Mouse (Mus musculus) 416B (cell line): Measurements from ENCODE around the gene Fermt1.

Experiments
- DNase-seq: peaks from one replicate; pipeline ENCODE4 v3.0.0; 2011; ENCODE audit warnings: low read depth

The Fermt1 gene

DNA sequence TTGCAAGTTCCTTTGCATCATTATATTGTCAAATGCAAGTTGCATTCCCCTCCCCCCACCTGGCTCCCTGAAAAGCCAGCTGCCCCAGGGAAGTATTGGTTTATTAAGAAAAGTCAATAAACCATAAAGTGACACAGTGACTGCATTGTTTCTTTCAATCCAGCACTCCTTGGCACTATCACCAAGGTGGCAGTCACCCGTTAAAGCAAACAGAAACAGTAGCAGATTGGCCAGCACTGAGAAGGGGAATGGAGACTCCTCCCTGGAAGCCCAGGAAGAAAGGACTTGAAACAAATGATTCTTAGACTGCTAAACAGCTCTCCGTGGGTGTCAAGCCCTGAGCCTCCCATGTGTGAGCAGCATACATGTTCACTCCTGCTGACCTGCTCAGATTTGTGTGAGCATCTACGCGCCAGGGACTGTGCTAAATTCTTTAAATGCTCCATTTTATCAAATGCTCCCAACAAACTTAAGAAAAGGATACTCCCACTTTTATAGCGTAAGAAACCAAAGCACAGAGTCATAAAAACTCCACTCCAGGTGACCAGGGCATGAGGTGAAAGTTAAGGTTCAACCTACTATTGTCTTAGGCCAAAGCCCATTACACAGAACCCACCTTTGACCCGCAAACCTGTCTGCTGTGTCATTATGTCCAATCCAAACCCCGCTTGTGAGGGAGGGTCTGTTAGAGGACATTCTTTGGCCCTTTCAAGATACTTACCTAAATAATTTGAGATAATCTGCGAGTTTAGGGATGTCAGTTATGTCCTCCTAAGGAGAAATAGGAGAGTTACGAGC lies 23.4 kb downstream of the Fermt1 start:
- DNase-seq, result no peak

DNA sequence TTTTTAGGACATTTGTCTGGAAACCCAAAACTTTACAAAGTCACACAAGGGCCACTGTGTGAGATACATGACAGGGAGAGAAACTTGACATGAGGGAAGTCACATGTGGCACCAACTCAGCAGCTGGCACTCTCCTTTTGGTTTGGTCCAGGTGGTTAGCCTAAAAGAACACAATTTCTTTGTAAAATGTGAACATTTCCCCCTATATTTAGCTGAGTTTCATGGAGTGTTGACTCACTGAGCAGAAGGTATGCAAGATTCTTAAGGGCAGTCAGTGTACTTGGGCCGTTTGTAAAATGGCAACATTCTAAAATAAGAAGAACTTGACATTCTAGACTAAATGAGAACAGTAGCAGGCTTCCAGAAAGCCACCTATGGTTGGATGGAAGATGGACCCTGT lies 30.9 kb downstream of the Fermt1 start:
- DNase-seq, result no peak

- DNase-seq, result peak; percentile 70
Observed at GRCm38 (mm10) chr2:132906763-132907162, 38.9 kb downstream of the Fermt1 start.

DNA sequence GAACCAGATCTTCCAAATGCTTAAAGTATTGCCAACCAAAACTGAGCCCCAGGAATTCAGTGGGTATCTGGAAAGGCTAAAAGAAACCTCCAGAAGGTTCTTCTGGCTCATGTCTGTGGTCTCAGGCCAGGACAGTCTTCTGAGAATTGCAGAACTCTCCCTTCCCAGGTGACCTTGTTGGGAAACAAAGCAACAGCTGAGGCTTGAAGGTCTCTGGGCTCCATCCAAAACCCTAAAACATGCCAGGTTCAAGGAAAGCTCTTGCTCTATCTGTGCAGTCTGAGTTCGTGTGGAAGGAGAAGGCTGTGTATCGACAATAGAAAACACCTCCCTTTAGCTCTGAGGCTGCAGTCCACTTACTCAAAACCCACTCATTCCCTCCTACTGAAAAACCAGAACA lies 40.7 kb downstream of the Fermt1 start:
- no peak for DNase-seq

DNA sequence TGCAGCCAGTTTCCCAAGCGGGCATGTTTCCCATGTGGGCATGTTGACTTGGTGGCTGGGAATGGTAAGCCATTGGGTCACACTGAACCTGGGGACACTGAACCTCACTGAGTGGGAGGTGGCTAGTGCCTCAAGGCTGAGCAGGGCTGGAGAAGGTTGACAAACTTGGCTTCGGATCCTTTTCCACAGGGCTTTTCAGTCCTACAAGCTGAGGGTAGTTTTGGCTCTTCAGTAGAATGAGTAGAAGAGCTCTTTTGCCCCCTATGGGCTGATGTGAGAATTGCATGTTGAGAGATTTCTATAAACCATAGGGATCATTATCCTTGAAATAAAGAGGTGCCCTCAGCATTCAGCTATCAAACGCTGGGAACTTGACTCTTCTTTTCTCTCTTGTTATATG lies 42.2 kb downstream of the Fermt1 start:
- DNase-seq, result peak; percentile 78

DNA sequence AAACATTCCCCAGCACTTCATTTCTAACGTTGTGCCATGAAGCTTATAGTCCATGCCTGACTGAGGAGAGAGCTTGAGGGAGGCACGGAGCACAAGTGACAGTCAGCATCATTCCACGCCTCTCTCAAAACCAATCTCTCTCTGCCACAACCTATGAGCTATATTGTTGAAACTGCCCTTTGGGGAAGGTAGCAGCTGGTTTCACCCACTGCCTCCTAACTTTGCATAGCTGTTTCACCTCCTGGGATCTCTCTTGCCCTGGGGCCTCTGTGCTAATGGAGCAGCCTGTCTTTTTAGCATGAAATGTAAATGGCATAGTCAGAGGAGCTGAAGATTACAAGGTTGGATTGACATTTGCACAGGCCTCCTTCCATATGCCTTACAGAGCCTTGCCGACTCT lies 43.6 kb downstream of the Fermt1 start:
- DNase-seq, result no peak

DNA sequence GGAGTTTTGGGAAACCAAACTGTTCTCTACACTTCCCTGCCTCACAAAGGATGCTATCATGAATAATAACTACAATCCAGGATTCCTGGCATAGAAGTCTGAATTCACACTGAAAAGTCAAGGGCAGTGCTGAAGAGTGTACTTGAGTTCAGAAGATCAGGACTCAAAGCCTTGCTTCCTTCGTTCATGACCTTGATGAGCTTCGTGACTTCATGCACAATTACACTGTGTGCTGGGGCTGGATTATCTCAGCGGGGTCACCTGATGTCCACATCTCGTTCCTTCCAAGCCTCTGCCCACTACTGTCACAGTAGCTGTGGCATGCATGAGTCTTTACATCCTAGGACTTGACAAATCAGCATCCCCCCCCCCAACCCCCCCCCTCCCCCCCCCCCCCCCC lies 44.1 kb downstream of the Fermt1 start:
- no peak for DNase-seq

DNA sequence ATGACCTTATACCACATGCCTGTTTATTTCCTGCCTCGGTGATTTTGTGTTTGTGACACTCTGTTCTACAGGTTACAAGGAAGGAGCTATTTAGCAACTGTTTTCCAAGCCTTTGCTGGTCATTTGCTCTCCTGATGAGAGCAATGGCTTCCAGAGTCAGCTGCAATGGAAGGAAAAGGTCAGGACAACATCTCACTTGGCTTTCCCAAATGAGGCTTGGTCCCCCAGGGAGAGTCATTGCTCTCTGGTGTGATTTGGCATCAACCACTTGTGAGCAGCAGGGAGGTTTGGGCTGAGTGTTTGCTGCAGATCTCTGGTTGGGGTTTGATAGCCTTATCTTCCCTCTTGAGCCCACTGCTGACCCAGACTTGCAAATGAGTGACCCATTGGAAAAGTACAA lies 45.1 kb downstream of the Fermt1 start:
- DNase-seq, result no peak

DNA sequence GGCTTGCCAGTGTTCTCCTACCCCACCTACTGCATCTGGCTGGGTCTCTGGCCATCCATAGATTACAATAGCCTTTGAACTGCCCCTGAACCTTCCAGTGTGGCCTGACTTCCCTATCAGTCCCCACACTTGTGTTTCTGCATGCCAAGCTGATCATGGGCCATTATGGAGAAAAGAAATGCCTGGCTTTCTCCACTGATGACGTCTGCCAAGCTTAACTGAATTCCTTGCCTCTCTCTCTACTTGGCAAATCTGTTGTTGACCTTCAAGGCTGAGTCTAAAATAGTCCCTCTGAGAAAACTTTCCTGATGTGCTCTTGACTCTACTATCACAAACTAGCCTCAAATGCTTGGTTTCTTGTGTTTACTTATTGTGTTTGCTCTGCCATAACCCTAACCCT lies 47.5 kb downstream of the Fermt1 start:
- no peak for DNase-seq

DNA sequence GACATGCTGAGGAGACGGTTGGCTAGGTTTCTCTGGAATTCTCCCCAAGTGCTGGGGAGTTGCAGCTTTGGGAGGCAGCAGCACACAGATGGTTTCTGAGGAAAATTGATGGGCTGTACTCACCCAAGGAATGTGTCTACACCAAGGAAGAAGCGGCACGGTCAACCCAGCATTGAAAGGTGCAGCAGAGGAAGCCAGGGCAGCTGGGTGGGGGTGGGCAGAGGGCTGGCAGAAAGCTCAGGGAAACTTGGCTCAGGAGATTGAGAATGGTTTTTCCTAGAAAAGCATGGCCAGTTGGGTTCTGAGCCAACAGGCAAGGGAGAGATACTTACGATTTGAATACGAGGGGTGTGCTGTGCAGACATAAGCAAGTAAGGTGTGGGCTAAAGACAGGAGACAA lies 51.9 kb downstream of the Fermt1 start:
- no peak for DNase-seq

- no peak for DNase-seq
Observed at GRCm38 (mm10) chr2:132885312-132885711, 60.4 kb downstream of the Fermt1 start.

GRCm38 (mm10) chr2:132884303-132884967 lies 61.3 kb downstream of the Fermt1 start:
- no peak for DNase-seq

- DNase-seq, result no peak
Observed at GRCm38 (mm10) chr2:132880844-132881645, 64.7 kb downstream of the Fermt1 start, which contains the start of gene Lrrn4. Lrrn4 (minus strand) TSS chr2:132880891.

GRCm38 (mm10) chr2:132879261-132880044 lies 66.3 kb downstream of the Fermt1 start:
- peak; percentile 54 for DNase-seq

DNA sequence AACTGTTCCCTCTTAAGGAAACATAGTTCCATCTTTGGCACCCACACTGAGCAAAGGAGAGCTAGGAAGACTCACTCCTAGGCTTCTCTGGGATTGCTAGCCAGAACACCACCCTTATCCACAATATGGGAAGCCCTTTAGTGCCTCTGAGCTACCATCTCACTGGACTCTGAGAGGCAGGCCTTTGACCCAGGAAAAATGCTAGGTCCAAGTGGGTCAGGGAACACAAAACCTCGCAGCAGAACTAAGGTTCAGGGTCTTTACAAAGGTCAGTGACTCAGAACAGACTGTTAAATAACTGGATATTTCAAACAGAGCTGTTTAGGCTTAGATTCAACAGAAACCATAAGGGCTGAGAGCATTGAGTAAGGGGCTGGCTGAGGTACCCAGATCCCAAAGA lies 68.7 kb downstream of the Fermt1 start:
- no peak for DNase-seq

DNA sequence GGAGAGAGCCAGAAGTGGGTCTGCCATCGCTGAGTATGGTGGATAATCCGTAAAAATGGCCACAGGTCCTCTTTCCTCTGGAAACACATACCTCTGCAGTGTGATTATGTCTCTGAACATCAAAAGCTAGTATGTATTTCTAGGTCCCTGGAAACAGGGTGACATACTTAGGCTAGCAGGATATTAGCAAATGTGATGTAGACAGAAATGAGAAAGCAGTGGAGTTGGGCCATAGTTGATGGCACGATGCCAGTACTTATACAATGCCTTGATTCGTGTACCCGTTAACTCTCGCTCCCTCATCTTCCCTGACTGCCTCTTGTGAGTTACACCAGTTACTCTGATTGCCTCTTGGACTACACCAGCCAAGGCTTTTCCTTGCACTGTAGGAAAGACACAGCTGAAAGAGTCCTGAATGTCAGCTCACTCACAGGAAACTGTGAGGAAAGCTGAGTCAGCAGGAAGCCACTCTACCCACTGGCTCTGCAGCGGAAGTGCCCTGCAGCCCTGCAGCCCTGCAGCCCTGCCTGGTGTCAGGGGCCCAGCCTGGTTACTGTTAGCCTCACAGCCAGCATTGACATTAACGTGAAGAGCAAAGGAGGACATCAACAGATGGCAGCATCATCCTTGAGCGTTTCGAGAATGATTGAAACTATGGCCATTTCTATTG lies 71.9 kb downstream of the Fermt1 start:
- DNase-seq, result peak; percentile 91

- no peak for DNase-seq
Observed at GRCm38 (mm10) chr2:132871663-132872062, 74.0 kb downstream of the Fermt1 start.

- DNase-seq, result no peak
Observed at GRCm38 (mm10) chr2:132870286-132870685, 75.4 kb downstream of the Fermt1 start.

DNA sequence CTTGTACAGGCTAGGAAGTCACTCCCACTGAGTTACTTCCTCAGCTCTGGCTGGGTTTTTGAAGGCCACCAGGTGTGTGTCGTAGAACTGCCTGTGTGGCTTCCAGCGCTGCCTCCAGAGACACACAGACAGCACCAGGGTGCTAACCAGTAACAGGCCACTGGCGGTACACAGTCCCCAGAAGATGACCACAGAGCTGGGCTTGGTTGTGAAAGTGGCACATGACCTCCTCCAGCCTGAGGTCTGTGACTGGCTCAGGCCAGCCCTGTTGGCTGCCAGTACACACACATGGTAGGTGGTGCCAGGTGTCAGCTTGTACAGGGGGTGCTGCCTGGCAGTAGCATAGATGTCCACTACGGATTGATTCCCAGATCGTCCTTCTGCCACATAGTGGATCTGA lies 76.0 kb downstream of the Fermt1 start:
- peak; percentile 31 for DNase-seq

- DNase-seq, result peak; percentile 84
Observed at GRCm38 (mm10) chr2:132867521-132867920, 78.2 kb downstream of the Fermt1 start.

- DNase-seq, result no peak
Observed at GRCm38 (mm10) chr2:132863325-132863724, 82.4 kb downstream of the Fermt1 start.
